Mouse (Mus musculus) midbrain, embryonic 11.5 days (tissue): ENCODE measurements around the gene Spag6. TPM values are rescaled to one million over a fixed set of nuclear protein-coding genes. Genes with fewer than 3 reads are reported as not detected.

ENCODE experiments used
- ATAC-seq: fragments of 200-750 bp; cut with Nextera tagmentation; 2 replicates; pipeline ENCODE4 v1.8.0; 2017; ENCODE audit warnings: moderate TSS enrichment, moderate library complexity; ENCODE audit not compliant: low FRiP score
- DNase-seq: peaks from one replicate; pipeline ENCODE4 v3.0.0; 2015; ENCODE audit warnings: low spot score; ENCODE audit errors: missing footprints
- H3K27ac ChIP-seq: fragments of 300-500 bp; sonication (generic); 2 replicates; pipeline ENCODE4 v1.5.1; 2014; ENCODE audit warnings: low read depth, low read length
- H3K27me3 ChIP-seq: fragments of 300-500 bp; sonication (generic); 2 replicates; pipeline ENCODE4 v1.6.1; 2014; ENCODE audit warnings: mild to moderate bottlenecking, low read length, moderate library complexity, mixed read lengths; ENCODE audit not compliant: control insufficient read depth, insufficient read depth
- H3K36me3 ChIP-seq: fragments of 300-500 bp; sonication (generic); 2 replicates; pipeline ENCODE4 v1.6.1; 2014; ENCODE audit warnings: mild to moderate bottlenecking, low read length, moderate library complexity, mixed read lengths; ENCODE audit not compliant: control insufficient read depth, insufficient read depth
- H3K4me1 ChIP-seq: fragments of 300-500 bp; sonication (generic); 2 replicates; pipeline ENCODE4 v1.6.1; 2014; ENCODE audit warnings: low read length; ENCODE audit not compliant: control insufficient read depth, insufficient read depth
- H3K4me2 ChIP-seq: fragments of 300-500 bp; sonication (generic); 2 replicates; pipeline ENCODE4 v1.6.1; 2014; ENCODE audit warnings: mild to moderate bottlenecking, moderate library complexity
- H3K4me3 ChIP-seq: fragments of 300-500 bp; sonication (generic); 2 replicates; pipeline ENCODE4 v1.5.1; 2014; ENCODE audit warnings: low read depth, low read length
- H3K9ac ChIP-seq: fragments of 300-500 bp; sonication (generic); 2 replicates; pipeline ENCODE4 v1.6.1; 2014; ENCODE audit warnings: low read length
- H3K9me3 ChIP-seq: fragments of 300-500 bp; sonication (generic); 2 replicates; pipeline ENCODE4 v1.6.1; 2016; ENCODE audit warnings: low read length; ENCODE audit not compliant: control insufficient read depth
- WGBS: fragments of 180-500 bp; shearing (Covaris S2); extraction: QIAGEN DNeasy Blood & Tissue Kit; methylation state at CpG from one replicate; pipeline ENCODE4 v1.1.7; 2014; 5-methylcytosine and 5-hydroxymethylcytosine counted together
- polyA plus RNA-seq: library from polyadenylated mRNA; unstranded; fragments of >200 nt; fragmentation: Nextera tagmentation; extraction: Ambion mirVana; gene quantifications from 2 replicates; pipeline ENCODE4 v1.2.1, GENCODE M21; 2014

Spag6 gene
- polyA plus RNA-seq, 1 experiment from 2014 or later = 0.25 TPM

DNA sequence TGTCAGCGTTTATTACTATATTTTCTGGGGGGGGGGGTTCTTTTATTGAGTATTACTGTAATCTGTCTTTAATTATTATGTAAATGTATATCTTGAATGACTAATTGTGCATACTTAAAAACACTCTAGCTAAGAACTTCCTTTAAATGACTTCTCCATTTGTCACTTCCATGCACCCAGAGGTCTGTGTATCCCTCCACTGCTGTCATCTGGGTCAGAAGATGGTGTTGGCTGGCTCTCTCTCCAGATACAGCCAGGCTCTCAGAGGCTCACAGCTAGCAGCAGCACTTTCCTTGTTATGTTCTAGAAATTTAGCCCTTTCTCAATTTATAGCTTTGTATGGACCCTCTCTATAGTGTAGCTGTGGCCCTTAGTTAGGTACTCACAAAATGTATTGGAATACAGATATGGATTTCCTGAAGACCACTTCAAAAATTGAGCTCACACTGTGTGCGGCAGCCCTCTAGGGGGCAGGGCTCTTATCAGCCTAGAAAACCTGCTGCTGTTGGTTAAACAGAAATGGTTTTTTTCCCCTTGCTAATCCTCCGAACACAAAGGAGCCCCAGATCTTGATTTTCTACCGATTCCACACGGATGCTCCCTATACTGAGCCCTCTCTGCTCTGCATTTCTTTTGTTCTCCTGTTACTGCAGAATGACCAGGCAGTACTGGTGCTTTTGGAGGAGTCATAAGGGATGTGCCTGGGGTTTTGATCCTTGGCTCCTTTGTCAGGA, 40.7 kb downstream of the Spag6 start:
- H3K4me1 ChIP-seq = 0 out of 2 replicates have a peak, but pooled peaks cover 7% of the 10 kb centered on the region
- no peak overlapping the region for H3K4me3 ChIP-seq
- H3K27ac ChIP-seq = peak overlapping the region; percentile 45
- H3K4me2 ChIP-seq = no peak overlapping the region
- no peaks in the 10 kb centered on the region for H3K36me3 ChIP-seq
- peak; percentile 85 for DNase-seq
- WGBS = 29% methylated on average over 5 of the region's 5 CpGs
- peak; percentile 59 for ATAC-seq
- no peaks in the 10 kb centered on the region for H3K9me3 ChIP-seq
- H3K27me3 ChIP-seq = no peaks in the 10 kb centered on the region
- H3K9ac ChIP-seq = no peak overlapping the region

DNA sequence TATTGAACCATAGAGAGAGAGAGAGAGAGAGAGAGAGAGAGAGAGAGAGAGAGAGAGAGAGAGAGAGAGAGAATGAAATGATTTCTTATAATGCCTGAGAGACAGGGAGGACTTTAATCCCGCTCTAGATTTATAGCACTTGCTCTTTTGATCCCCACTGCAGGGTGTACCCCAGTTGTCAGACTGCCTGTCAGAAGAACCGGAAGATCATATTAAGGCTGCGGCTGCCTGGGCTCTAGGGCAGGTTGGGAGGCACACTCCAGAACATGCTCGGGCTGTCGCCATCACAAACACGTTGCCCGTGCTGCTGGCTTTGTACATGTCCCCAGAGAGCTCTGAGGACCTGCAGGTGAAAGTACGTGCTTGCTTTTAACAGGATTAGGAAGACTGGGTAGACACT, 43.2 kb downstream of the Spag6 start:
- H3K4me2 ChIP-seq = no peak overlapping the region
- no peak overlapping the region for H3K27ac ChIP-seq
- 0 out of 2 replicates have a peak, but pooled peaks cover 2% of the 10 kb centered on the region for H3K4me1 ChIP-seq
- H3K9me3 ChIP-seq = no peaks in the 10 kb centered on the region
- DNase-seq = no peak
- H3K9ac ChIP-seq = no peak overlapping the region
- ATAC-seq = no peak
- no peak overlapping the region for H3K4me3 ChIP-seq
- H3K36me3 ChIP-seq = no peaks in the 10 kb centered on the region
- WGBS = 64% methylated on average over 8 of the region's 8 CpGs
- H3K27me3 ChIP-seq = no peaks in the 10 kb centered on the region

DNA sequence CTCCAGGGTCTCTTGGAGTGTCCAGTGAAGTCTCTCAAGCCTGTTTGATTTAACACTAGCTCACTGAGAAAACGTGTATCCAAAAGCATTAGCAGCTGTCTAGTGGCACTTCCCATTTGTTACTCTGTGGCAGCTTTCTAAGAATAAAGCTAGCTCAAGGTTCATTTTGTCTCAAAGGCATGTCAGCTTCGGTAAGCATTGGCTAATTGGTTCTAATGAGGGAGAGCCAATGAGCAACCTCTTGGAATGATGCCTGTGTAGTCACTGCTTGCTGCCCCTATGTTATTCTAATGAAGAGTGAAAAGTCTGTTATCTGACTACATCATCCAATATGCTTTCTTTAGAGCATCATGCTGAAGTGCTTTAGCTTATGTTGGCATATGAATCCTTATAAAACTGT, 45.4 kb downstream of the Spag6 start:
- 71% methylated on average over 2 of the region's 2 CpGs for WGBS
- H3K27ac ChIP-seq = no peak overlapping the region
- no peaks in the 10 kb centered on the region for H3K9me3 ChIP-seq
- no peak overlapping the region for H3K9ac ChIP-seq
- H3K4me2 ChIP-seq = no peak overlapping the region
- H3K4me1 ChIP-seq = no peaks in the 10 kb centered on the region
- no peaks in the 10 kb centered on the region for H3K36me3 ChIP-seq
- H3K4me3 ChIP-seq = no peak overlapping the region
- ATAC-seq (no peak), DNase-seq (no peak)
- H3K27me3 ChIP-seq = no peaks in the 10 kb centered on the region

DNA sequence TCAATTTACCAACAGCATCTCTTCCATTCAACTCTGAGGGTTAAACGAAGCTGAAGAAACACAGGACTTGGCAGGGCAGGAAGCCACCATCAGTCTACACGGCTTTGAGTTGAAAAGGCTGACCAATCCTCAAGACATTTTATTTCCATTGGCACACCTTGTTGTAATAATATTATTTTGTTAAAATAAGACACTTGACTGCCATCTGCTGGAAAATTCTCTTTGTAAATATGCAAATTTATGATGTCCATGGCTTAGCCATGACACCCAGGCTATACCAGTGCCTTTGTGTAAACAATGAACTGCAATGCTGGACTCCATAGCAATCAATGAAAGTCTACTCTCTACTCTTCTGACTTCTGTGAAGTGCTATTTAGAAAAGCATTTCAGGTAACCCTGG, 62.3 kb downstream of the Spag6 start:
- Histone ChIP-seq H3K4me3 (no peak overlapping the region), H3K36me3 (no peaks in the 10 kb centered on the region), H3K9me3 (no peaks in the 10 kb centered on the region), H3K27me3 (no peaks in the 10 kb centered on the region), H3K4me2 (no peak overlapping the region), H3K4me1 (no peaks in the 10 kb centered on the region), H3K9ac (no peak overlapping the region), H3K27ac (no peak overlapping the region)
- no peak for DNase-seq
- 67% methylated on average over 2 of the region's 2 CpGs for WGBS
- ATAC-seq = no peak

DNA sequence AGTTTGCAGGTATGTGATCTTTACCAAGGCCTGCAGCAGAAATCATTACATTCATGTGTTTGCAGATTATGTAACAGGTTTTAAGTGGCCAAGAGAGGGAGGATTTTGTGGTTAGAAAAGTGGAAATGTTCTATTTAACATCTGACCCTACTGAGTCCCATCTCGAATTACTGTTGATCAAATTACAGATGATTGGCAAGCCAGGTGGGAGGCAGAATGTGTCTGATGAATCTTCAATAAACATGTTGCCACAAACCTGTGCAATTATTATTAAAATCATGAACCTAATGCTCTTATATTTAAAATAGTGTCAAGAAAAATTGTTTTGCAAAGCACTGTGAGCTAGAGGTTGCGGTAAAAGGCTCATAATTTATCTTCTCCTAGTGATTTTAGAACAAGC, 71.0 kb downstream of the Spag6 start:
- Histone ChIP-seq H3K36me3 (no peaks in the 10 kb centered on the region), H3K27me3 (no peaks in the 10 kb centered on the region), H3K9me3 (no peaks in the 10 kb centered on the region), H3K27ac (no peak overlapping the region), H3K4me2 (no peak overlapping the region), H3K4me3 (no peak overlapping the region), H3K9ac (no peak overlapping the region), H3K4me1 (peaks cover 5% of the 10 kb centered on the region; the same call in 1 of the 2 replicates)
- ATAC-seq (no peak), DNase-seq (no peak)
- WGBS = 81% methylated on average over 2 of the region's 2 CpGs

DNA sequence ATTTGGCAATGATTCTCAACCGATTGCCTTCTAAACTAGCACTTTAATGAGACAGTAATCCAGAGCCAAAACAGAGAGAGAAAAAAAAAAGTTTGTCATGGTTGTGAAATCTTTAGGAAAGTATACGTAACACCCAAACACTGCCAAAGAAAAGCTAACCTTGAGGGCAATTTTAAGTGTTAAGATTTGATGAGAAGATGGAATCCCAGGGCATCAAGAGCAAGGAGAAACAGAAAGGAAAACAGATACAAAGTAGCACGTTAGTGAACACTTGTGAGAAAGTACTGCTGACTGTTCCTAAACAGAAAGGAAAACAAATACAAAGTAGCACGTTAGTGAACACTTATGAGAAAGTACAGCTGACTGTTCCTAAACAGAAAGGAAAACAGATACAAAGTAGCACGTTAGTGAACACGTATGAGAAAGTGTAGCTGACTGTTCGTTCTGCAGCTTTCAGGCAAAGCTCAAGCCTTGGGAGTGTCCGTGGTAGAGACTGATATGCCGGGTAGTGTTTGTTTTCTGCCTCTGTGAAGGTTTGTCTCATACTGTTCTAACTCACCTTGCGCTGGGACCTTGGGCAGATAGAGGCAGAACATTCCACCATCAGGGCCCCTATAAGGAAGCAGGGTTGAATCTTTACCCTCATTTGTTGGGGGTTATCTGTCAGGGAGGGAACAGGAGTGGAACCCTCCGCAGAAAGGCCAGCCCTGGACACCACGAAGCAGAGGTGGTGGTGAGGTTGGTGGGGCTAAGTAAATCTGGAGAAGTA, 71.8 kb downstream of the Spag6 start:
- DNase-seq = peak; percentile 91
- Histone ChIP-seq H3K9ac (no peak overlapping the region), H3K4me1 (peaks cover 5% of the 10 kb centered on the region; the same call in 1 of the 2 replicates), H3K4me2 (no peak overlapping the region), H3K27ac (no peak overlapping the region), H3K4me3 (no peak overlapping the region), H3K27me3 (no peaks in the 10 kb centered on the region), H3K9me3 (no peaks in the 10 kb centered on the region), H3K36me3 (no peaks in the 10 kb centered on the region)
- ATAC-seq = no peak
- 61% methylated on average over 12 of the region's 12 CpGs for WGBS

DNA sequence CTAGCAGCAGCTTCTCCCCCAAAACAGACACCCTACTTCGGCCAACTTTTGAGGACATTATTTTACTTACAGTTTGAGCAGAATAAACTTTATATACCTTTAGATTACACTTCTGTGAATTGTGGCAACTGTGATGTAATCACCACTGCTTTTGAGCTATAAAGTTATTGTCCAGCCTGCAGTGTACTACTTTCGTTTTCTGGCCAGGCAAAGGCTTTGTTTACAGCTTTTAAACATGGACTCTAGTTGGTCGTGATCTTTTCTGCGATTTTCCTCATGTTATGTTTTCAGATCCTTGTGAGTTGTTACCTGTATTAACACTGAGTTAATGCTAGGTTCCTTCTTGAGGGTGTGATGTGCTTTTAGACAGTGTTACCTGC, 72.6 kb downstream of the Spag6 start:
- no peaks in the 10 kb centered on the region for H3K9me3 ChIP-seq
- H3K27me3 ChIP-seq = no peaks in the 10 kb centered on the region
- peak overlapping the region; percentile 74 for H3K4me2 ChIP-seq
- H3K9ac ChIP-seq = peak overlapping the region; percentile 98
- ATAC-seq (no peak), DNase-seq (no peak)
- WGBS = 49% methylated on average over 4 of the region's 4 CpGs
- H3K4me1 ChIP-seq = peaks cover 5% of the 10 kb centered on the region; the same call in 1 of the 2 replicates
- no peaks in the 10 kb centered on the region for H3K36me3 ChIP-seq
- H3K4me3 ChIP-seq = peak overlapping the region; percentile 63
- no peak overlapping the region for H3K27ac ChIP-seq

DNA sequence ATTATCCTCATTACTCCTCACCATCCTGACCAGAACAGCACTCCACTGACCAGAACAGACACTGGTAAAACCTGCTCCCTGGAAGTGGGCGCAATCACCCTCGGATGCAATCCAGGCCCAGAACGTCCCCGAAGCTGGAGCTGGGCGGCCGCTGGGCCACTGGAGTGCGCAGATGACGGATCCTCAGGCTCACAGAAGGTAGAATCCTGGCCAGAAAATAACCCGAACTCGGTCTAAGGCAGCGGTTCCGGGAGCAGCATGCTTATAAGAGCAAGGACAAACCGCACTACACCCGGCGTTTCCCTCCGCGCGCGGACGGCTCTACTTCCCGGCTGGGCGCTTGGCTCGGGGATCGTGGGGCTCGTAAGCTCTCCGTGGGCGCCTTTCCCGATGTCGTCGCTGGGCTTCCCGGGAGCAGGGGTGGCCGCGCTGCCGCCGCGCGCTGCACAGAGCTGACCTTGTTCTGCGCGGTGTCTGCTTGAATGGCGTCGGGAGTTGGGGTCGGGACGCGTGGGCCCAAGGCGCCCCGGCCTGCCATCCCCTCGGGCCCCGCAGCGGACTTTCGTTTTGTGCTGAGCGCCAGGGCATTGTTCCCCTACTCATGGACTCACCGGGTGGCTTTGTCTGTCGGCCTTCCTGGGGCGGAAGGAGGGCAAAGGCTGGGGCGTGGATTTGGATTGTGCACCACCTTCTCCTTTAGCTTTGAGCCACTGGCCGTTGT, 73.1 kb downstream of the Spag6 start:
- Histone ChIP-seq H3K4me2 (peak overlapping the region; percentile 74), H3K4me3 (peak overlapping the region; percentile 63), H3K9me3 (no peaks in the 10 kb centered on the region), H3K27ac (peak overlapping the region; percentile 79), H3K27me3 (no peaks in the 10 kb centered on the region), H3K9ac (peak overlapping the region; percentile 98), H3K36me3 (no peaks in the 10 kb centered on the region), H3K4me1 (peaks cover 5% of the 10 kb centered on the region; the same call in 1 of the 2 replicates)
- DNase-seq (peak; percentile 99), ATAC-seq (peak; percentile 91)
- under 1% methylated on average over 56 of the region's 56 CpGs for WGBS

DNA sequence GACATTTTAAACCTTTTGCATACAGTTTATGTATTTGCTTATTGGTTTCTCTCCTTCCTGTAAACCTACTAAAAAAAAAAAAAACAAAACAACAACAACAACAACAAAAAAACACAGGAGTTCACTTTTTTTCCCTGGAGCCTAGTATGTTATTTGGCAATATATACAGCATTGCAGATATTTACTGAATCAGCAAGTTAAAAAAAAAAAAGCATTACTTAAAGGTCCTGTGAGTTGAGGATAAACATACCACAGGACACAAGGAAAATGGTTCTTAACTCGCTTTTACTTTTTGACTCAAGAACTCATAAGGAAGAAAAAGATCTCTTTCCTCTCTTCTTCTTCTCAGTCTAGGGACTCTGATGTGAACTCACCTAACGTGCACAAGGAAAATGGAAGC, 74.6 kb downstream of the Spag6 start:
- no peak overlapping the region for H3K4me3 ChIP-seq
- H3K4me2 ChIP-seq = no peak overlapping the region
- H3K27ac ChIP-seq = no peak overlapping the region
- no peaks in the 10 kb centered on the region for H3K27me3 ChIP-seq
- DNase-seq (no peak), ATAC-seq (no peak)
- no peaks in the 10 kb centered on the region for H3K9me3 ChIP-seq
- 89% methylated on average over 2 of the region's 2 CpGs for WGBS
- no peak overlapping the region for H3K9ac ChIP-seq
- H3K4me1 ChIP-seq = peaks cover 5% of the 10 kb centered on the region; the same call in 1 of the 2 replicates
- no peaks in the 10 kb centered on the region for H3K36me3 ChIP-seq
